Mouse (Mus musculus): ENCODE data around the gene Flt3.

DNA sequence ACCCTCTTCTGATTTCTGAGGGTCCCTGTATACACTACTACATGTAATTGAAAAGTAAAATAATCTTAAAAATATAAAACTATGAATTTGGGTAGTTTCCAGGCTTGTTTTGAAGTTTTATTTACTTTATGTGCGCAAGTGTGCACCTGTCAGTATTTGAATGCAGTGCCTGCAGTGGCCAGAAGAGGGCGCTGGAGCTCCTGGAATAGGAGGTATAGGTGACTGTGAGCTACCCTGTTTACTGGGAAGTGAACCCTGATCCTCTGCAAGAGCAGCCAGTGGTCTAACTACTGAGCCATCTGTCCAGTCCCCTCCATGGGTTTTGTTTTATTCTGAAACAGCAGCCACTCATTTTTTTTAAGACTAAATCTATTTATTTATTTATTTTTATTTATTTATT, 68.7 kb downstream of the Flt3 start:
- peak; percentile 87 for TF ChIP-seq CTCF (IDR thresholded peaks at IDR 0.05; ENCODE audit: control insufficient read depth, insufficient read depth, low read length)
- TF ChIP-seq POLR2A (IDR thresholded peaks at IDR 0.05; ENCODE audit: borderline replicate concordance, control insufficient read depth, low read depth, low read length) = no peak

All from bone marrow, adult 2 months (tissue).